Mouse (Mus musculus) stomach, postnatal 0 days (tissue): ENCODE results near the gene Uncx. TPM values are rescaled to one million over a fixed set of nuclear protein-coding genes. Genes with fewer than 3 reads are reported as not detected.

Source experiments
- ATAC-seq: fragments of 200-750 bp; cut with Nextera tagmentation; 2 replicates; pipeline ENCODE4 v1.8.0; 2017; ENCODE audit not compliant: low FRiP score, low TSS enrichment
- DNase-seq: peaks from one replicate; pipeline ENCODE4 v3.0.0-alpha.2; 2016; ENCODE audit warnings: low spot score
- H3K27ac ChIP-seq: fragments of 300-500 bp; sonication (generic); replicated peaks from 2 replicates; pipeline ENCODE4 v1.5.1; 2014; ENCODE audit warnings: mild to moderate bottlenecking, control low read depth
- H3K27me3 ChIP-seq: fragments of 300-500 bp; sonication (generic); 2 replicates; pipeline ENCODE4 v1.6.1; 2014; ENCODE audit warnings: low read length; ENCODE audit not compliant: control insufficient read depth, insufficient read depth
- H3K36me3 ChIP-seq: fragments of 300-500 bp; sonication (generic); 2 replicates; pipeline ENCODE4 v1.6.1; 2014; ENCODE audit warnings: low read length, mixed read lengths; ENCODE audit not compliant: control insufficient read depth, insufficient read depth
- H3K4me1 ChIP-seq: fragments of 300-500 bp; sonication (generic); replicated peaks from 2 replicates; pipeline ENCODE4 v1.6.1; 2014; ENCODE audit warnings: antibody characterized with exemption; ENCODE audit not compliant: control insufficient read depth, insufficient read depth
- H3K4me2 ChIP-seq: fragments of 300-500 bp; sonication (generic); replicated peaks from 2 replicates; pipeline ENCODE4 v1.6.1; 2014; ENCODE audit warnings: low read depth, mild to moderate bottlenecking, control low read depth, moderate library complexity
- H3K4me3 ChIP-seq: fragments of 300-500 bp; sonication (generic); 2 replicates; pipeline ENCODE4 v1.5.1; 2014; ENCODE audit warnings: low read depth, low read length, control low read depth
- H3K9ac ChIP-seq: fragments of 300-500 bp; sonication (generic); 2 replicates; pipeline ENCODE4 v1.6.1; 2014; ENCODE audit warnings: mild to moderate bottlenecking, low read length, control low read depth, mixed read lengths
- H3K9me3 ChIP-seq: fragments of 300-500 bp; sonication (generic); 2 replicates; pipeline ENCODE4 v1.6.1; 2016; ENCODE audit warnings: low read length; ENCODE audit not compliant: control insufficient read depth
- CTCF ChIP-seq: IDR thresholded peaks from 2 replicates; pipeline ENCODE4 v1.5.1; 2016; ENCODE audit warnings: antibody characterized with exemption, low read depth, mild to moderate bottlenecking, moderate library complexity
- EP300 ChIP-seq: optimal IDR thresholded peaks from 2 replicates; pipeline ENCODE3; 2016; ENCODE audit warnings: antibody characterized with exemption
- WGBS: fragments of 180-500 bp; shearing (Covaris S2); extraction: QIAGEN DNeasy Blood & Tissue Kit; methylation state at CpG from one replicate; pipeline ENCODE4 v1.1.7; 2014; 5-methylcytosine and 5-hydroxymethylcytosine counted together
- polyA plus RNA-seq: library from polyadenylated mRNA; unstranded; fragments of >200 nt; fragmentation: Nextera tagmentation; extraction: Ambion mirVana; gene quantifications from 2 replicates; pipeline ENCODE4 v1.2.1, GENCODE M21; 2015

Uncx gene
- polyA plus RNA-seq, 1 experiment from 2014 or later = not detected

DNA sequence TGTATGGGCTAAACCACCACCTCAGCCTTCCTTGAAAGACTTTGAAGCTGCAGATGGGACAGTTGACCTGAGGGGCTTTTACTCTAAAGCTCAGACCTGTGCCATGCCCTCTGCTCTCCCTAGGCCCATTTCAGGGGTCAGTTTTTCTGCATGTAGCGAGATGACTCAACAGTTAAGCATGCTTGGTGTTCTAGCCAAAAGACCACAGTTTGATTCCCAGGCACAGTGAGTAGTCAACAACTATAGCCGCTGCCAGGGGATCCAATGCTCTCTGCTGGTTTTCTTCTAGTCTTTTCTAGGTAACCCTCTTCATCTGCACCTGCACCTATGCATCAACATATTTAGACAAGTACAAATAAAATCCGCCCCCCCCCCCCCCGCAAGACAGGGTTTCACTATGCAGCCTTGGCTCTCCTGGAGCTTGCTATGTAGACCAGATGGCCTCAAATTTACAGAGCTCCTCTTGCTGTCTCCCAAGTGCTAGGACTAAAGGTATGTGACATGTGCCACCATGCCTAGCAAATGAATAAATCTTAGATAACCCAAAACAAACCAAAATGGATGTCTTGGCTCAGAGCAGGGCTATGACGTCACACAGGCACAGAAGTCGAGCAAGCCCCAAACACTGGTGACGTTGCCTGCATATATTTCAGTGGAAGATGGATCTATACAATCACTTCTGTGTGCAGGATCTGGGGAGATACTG, 30.5 kb downstream of the Uncx start:
- no peak for TF ChIP-seq CTCF
- TF ChIP-seq EP300 = no peak
- Histone ChIP-seq H3K4me3 (no peak overlapping the region), H3K4me2 (no peak overlapping the region), H3K27ac (no peak overlapping the region), H3K9me3 (no peaks in the 10 kb centered on the region), H3K4me1 (no peaks in the 10 kb centered on the region), H3K9ac (no peak overlapping the region), H3K27me3 (no peaks in the 10 kb centered on the region; the same call in 1 of the 2 replicates), H3K36me3 (no peaks in the 10 kb centered on the region)
- DNase-seq (no peak), ATAC-seq (no peak)
- 60% methylated on average over 7 of the region's 7 CpGs for WGBS

DNA sequence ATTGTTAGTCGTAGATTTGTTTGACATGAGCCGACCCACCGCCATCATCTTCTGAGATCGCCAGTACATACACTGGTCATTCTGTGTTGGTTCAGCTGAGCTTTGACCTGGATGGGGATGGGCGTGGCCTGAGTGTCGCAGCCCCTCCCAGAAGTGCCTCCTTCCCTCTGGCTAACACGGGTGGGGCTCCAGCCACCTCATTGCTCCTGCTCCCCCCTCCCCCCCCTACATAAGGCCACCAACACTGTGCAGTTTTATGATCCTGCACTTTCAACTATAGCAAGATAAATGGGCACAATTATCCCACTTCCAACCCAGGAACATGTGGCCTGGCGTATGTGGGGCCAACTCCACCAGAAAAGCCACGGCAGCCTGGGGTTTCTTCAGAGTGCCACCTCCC, 31.8 kb downstream of the Uncx start:
- no peak overlapping the region for H3K4me3 ChIP-seq
- H3K4me2 ChIP-seq = no peak overlapping the region
- H3K27ac ChIP-seq = no peak overlapping the region
- ATAC-seq = peak; percentile 66; the same call in 1 of the 2 replicates
- 51% methylated on average over 9 of the region's 9 CpGs for WGBS
- TF ChIP-seq EP300 (no peak), CTCF (no peak)
- no peak for DNase-seq
- no peaks in the 10 kb centered on the region; the same call in 1 of the 2 replicates for H3K27me3 ChIP-seq
- H3K4me1 ChIP-seq = no peaks in the 10 kb centered on the region
- no peak overlapping the region for H3K9ac ChIP-seq
- no peaks in the 10 kb centered on the region for H3K9me3 ChIP-seq
- H3K36me3 ChIP-seq = no peaks in the 10 kb centered on the region

DNA sequence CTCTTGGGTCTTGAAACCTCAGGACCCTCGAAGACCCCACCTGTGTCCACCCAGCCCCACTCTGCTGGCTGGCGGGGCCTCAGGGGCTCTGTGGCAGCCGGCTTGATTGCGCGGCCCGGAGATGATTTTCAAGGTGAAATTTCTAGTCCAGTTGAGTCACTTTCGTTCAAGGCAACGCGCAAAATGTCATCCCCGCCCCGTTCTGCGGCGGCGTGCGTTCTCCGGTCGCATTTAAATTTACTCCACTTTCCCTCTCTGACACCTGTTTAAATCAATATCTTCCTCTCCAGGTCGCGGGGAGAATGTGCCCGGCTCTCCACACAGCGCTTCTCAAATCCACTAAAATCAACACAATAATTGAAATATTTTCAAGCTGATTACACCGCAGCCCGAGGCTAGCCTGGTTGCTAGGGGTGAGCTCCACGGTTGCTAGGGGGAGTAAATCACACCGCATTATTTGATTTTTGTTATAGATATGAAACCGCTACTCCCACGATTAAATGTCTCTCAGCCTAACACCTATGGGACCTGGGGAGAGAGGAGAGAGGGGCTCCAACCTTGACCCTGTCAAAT, 37.0 kb downstream of the Uncx start:
- H3K27me3 ChIP-seq = peaks cover 12% of the 10 kb centered on the region; the same call in 1 of the 2 replicates
- H3K36me3 ChIP-seq = no peaks in the 10 kb centered on the region
- H3K9me3 ChIP-seq = no peaks in the 10 kb centered on the region
- no peak for TF ChIP-seq EP300
- no peak overlapping the region for H3K9ac ChIP-seq
- H3K4me3 ChIP-seq = no peak overlapping the region
- 18% methylated on average over 27 of the region's 27 CpGs for WGBS
- H3K4me2 ChIP-seq = no peak overlapping the region
- no peak overlapping the region for H3K27ac ChIP-seq
- DNase-seq (no peak), ATAC-seq (no peak)
- H3K4me1 ChIP-seq = no peaks in the 10 kb centered on the region

DNA sequence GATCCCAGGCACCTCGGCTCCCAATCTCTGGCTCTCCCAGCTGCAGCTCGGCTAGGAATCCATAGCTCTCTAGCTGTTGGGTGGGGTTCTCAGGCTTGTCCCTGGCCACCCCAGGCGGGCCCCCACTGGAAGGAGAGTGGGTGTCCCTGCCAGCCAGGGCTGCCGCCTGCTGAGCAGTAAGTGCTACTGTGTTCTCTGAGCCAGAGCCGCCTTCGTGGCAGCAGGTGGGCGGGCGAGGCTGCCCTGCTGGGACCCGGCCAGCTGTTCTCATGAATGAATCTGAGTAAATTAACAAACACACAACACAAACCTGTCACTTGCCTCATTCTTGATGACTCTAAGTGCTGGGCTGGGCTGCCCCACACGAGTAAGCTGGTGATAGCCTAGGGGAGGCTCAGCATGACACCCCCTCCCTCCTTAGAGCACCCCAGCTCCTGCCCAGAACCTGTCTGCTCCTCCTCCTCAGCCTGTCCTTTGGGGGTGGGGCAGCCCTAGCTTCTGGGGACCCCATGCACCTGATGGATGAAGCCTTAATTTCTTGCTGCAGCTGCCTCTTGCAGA, 38.1 kb downstream of the Uncx start:
- DNase-seq = no peak

DNA sequence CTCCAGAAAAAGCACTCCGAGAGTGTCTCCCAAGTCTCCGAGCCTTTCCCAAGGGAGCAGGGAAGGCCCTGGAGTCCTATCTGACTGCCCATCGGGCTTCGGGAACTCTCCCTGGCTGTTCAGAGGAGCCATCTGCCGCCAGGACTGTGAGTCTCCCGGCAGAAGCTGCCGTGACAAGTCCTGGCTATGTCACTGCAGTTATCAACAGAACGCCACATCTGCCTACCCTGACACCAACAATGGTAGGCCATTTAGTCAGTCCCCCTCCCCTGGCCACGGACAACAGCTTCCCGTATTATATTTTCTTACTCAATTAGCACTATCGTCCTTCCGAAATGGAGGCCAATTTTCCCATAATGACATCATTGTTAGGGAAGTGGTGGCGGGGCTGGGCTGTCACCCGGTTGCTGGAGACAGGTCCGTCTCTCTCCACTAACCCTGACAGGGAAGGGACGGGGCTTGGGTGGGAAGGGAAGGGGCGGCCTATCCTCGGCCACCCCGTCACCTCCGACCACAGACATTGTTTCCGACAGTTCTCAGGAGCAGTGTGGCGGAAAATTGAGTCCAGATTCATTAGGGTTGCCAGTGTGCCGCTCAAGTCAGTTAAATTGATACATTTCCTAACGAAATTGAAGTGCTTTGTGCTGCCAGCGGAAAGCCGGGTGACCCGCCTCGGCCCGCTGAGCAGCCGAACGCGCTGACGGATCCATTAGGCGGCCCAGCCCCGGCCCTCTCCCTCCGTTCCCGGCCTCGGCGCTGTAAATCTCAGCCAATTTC, 41.9 kb downstream of the Uncx start:
- 18% methylated on average over 37 of the region's 39 CpGs for WGBS
- Histone ChIP-seq H3K36me3 (no peaks in the 10 kb centered on the region), H3K9me3 (no peaks in the 10 kb centered on the region), H3K4me3 (no peak overlapping the region), H3K27ac (no peak overlapping the region), H3K4me1 (no peaks in the 10 kb centered on the region), H3K9ac (no peak overlapping the region), H3K27me3 (peaks cover 17% of the 10 kb centered on the region; the same call in 1 of the 2 replicates), H3K4me2 (no peak overlapping the region)
- TF ChIP-seq CTCF (no peak), EP300 (no peak)
- no peak for ATAC-seq
- DNase-seq = no peak

More for the DNA sequence above, 38.1 kb downstream of the Uncx start:
- no peaks in the 10 kb centered on the region for H3K9me3 ChIP-seq
- H3K27me3 ChIP-seq = peaks cover 17% of the 10 kb centered on the region; the same call in 1 of the 2 replicates
- H3K4me3 ChIP-seq = no peak overlapping the region
- 6% methylated on average over 10 of the region's 10 CpGs for WGBS
- no peaks in the 10 kb centered on the region for H3K4me1 ChIP-seq
- H3K4me2 ChIP-seq = no peak overlapping the region
- TF ChIP-seq EP300 (no peak), CTCF (no peak)
- no peak for ATAC-seq
- no peak overlapping the region for H3K27ac ChIP-seq
- no peaks in the 10 kb centered on the region for H3K36me3 ChIP-seq
- no peak overlapping the region for H3K9ac ChIP-seq
